Comparison of ENCODE assay signal across 40 mouse cellular contexts in genomic region chr5:123444849-123445334, GRCm38 (mm10). TPM values are rescaled to one million over a fixed set of nuclear protein-coding genes. Genes with fewer than 3 reads are reported as not detected.
"Had no signal": no experiment of that assay in that cellular context is flagged by ENCODE, and none has a peak within 500 bp of the region (broad histone marks: within the 10 kb centered on the region; RNA-seq: fewer than 3 reads in every experiment).

No protein-coding gene starts in this region.

- H3K27me3 ChIP-seq: heart, embryonic 13.5 days; heart, embryonic 15.5 days; hindbrain, embryonic 12.5 days; intestine, embryonic 15.5 days; limb, embryonic 12.5 days; liver, embryonic 13.5 days; liver, embryonic 15.5 days had no signal

- H3K9me3 ChIP-seq: heart, embryonic 10.5 days; heart, embryonic 13.5 days; heart, embryonic 15.5 days; hindbrain, embryonic 10.5 days; hindbrain, embryonic 12.5 days; intestine, embryonic 15.5 days; limb, embryonic 10.5 days; limb, embryonic 12.5 days; liver, embryonic 13.5 days; liver, embryonic 15.5 days had no signal

- H3K4me1 ChIP-seq: heart, embryonic 10.5 days; hindbrain, embryonic 10.5 days; hindbrain, embryonic 12.5 days; intestine, embryonic 15.5 days; liver, embryonic 13.5 days; liver, embryonic 15.5 days had no signal

- ATAC-seq: hindbrain, embryonic 16.5 days; intestine, embryonic 15.5 days; intestine, postnatal 0 days; liver, postnatal 0 days had no signal

- H3K4me3 ChIP-seq: gastrocnemius, adult 2 months; heart, embryonic 10.5 days; heart, embryonic 13.5 days; heart, embryonic 15.5 days; hindbrain, embryonic 10.5 days; hindbrain, embryonic 12.5 days; intestine, embryonic 15.5 days; layer of hippocampus, adult 2 months; left cerebral cortex, adult 2 months; limb, embryonic 10.5 days; limb, embryonic 12.5 days; liver, embryonic 13.5 days; liver, embryonic 15.5 days had no signal

- H3K27ac ChIP-seq: heart, embryonic 10.5 days; heart, embryonic 15.5 days; hindbrain, embryonic 10.5 days; hindbrain, embryonic 12.5 days; hindbrain, embryonic 14.5 days; intestine, embryonic 15.5 days; layer of hippocampus, adult 2 months; left cerebral cortex, adult 2 months; limb, embryonic 10.5 days; limb, embryonic 12.5 days; liver, embryonic 13.5 days; liver, embryonic 15.5 days had no signal

- H3K9ac ChIP-seq: heart, embryonic 13.5 days; heart, embryonic 15.5 days; hindbrain, embryonic 12.5 days; hindbrain, embryonic 14.5 days; intestine, embryonic 15.5 days; limb, embryonic 12.5 days; liver, embryonic 13.5 days; liver, embryonic 15.5 days; liver, postnatal 0 days had no signal

- H3K4me2 ChIP-seq: heart, embryonic 13.5 days; heart, embryonic 15.5 days; hindbrain, embryonic 12.5 days; hindbrain, embryonic 14.5 days; intestine, embryonic 15.5 days; limb, embryonic 12.5 days; liver, embryonic 11.5 days; liver, embryonic 13.5 days; liver, embryonic 15.5 days had no signal

- DNase-seq: gastrocnemius, adult 2 months; gastrocnemius, postnatal 10 days; gastrocnemius, postnatal 25 days; heart, postnatal 14 days; heart, postnatal 4 days; kidney, adult 18-20 months; kidney, adult 8-10 months; kidney, postnatal 10 days; kidney, postnatal 25 days; kidney, postnatal 4 days; liver; liver, embryonic 13.5 days; liver, postnatal 0 days had no signal

RNA-seq across cellular contexts. Expression of gene Lrrc43, which starts 44.2 kb away (rescaled TPM):
- total RNA-seq: gastrocnemius, adult 2 months; gastrocnemius, postnatal 10 days; gastrocnemius, postnatal 25 days; gastrocnemius, postnatal 4 days; granulocyte monocyte progenitor cell, adult 5-6 weeks; heart, adult 8-10 months; heart, postnatal 4 days had no signal
- polyA plus RNA-seq: heart, embryonic 10.5 days; heart, embryonic 13.5 days; heart, postnatal 0 days; inflammation-experienced regulatory T-cells, adult 6 months; intestine, embryonic 15.5 days; intestine, postnatal 0 days; kidney, embryonic 14.5 days; kidney, embryonic 16.5 days; limb, embryonic 10.5 days; limb, embryonic 12.5 days; limb, embryonic 14.5 days; liver, embryonic 11.5 days; liver, embryonic 13.5 days; liver, embryonic 15.5 days; liver, postnatal 0 days had no signal

RNA-seq across cellular contexts. Expression of gene Il31, which starts 44.4 kb away (rescaled TPM):
- total RNA-seq: gastrocnemius, adult 2 months; gastrocnemius, postnatal 10 days; gastrocnemius, postnatal 25 days; gastrocnemius, postnatal 4 days; granulocyte monocyte progenitor cell, adult 5-6 weeks; heart, adult 8-10 months; heart, postnatal 14 days; heart, postnatal 4 days; layer of hippocampus, adult 2 months; layer of hippocampus, postnatal 10 days; layer of hippocampus, postnatal 25 days; left cerebral cortex, adult 2 months; left cerebral cortex, postnatal 14 days; left cerebral cortex, postnatal 36 days had no signal
- polyA plus RNA-seq: heart, embryonic 10.5 days; heart, embryonic 13.5 days; heart, embryonic 15.5 days; heart, postnatal 0 days; hindbrain, embryonic 10.5 days; hindbrain, embryonic 12.5 days; hindbrain, embryonic 14.5 days; hindbrain, embryonic 16.5 days; inflammation-experienced regulatory T-cells, adult 6 months; intestine, embryonic 15.5 days; intestine, postnatal 0 days; kidney, embryonic 14.5 days; kidney, embryonic 16.5 days; limb, embryonic 10.5 days; limb, embryonic 12.5 days; limb, embryonic 14.5 days; liver, embryonic 11.5 days; liver, embryonic 13.5 days; liver, postnatal 0 days had no signal
